Mouse (Mus musculus) bone marrow, adult 2 months (tissue): ENCODE measurements around the gene Tmem69.

Experiments
- CTCF ChIP-seq: fragments of 200-500 bp; IDR thresholded peaks from 2 replicates; pipeline ENCODE4 v1.5.1; 2011; ENCODE audit warnings: low read length, control low read depth; ENCODE audit not compliant: control insufficient read depth, insufficient read depth
- POLR2A ChIP-seq: fragments of 200-500 bp; IDR thresholded peaks from 2 replicates; pipeline ENCODE4 v1.6.1; 2011; ENCODE audit warnings: low read depth, mild to moderate bottlenecking, control low read depth, low read length, borderline replicate concordance; ENCODE audit not compliant: control insufficient read depth

DNA sequence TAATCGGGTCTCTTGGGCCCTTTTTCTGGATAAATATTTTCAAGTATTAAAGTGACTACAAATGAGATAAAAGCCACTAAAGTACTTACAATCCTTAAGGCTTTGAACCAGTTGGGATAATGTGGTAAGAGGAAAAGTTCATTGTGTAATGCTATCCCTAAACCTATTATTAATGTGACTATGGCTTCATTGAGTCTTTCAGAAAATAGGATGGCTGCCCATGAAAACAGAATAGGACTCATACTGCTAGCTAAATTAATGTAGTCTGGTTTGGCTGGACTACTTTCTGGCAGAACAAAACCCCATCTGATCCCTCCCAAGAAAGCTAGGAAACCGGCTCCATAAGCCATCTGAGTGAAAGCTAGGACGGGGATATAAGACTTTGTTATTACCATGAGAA is 2.7 kb downstream of the Tmem69 start:
- no peak for TF ChIP-seq CTCF
- no peak for TF ChIP-seq POLR2A
